Mouse (Mus musculus) CD4-positive helper T cell, adult 2 months (primary cell): ENCODE measurements around the gene Arhgap8.
"Not testable (repeated sequence)": the region's sequence is repeated elsewhere in the genome, so short reads cannot be mapped to it uniquely, and the experiment has no call there.

ENCODE experiments used
- DNase-seq: peaks from one replicate; pipeline ENCODE4 v3.0.0-alpha.2; 2012; ENCODE audit warnings: low read depth, missing footprints, low spot score

Gene Arhgap8

DNA sequence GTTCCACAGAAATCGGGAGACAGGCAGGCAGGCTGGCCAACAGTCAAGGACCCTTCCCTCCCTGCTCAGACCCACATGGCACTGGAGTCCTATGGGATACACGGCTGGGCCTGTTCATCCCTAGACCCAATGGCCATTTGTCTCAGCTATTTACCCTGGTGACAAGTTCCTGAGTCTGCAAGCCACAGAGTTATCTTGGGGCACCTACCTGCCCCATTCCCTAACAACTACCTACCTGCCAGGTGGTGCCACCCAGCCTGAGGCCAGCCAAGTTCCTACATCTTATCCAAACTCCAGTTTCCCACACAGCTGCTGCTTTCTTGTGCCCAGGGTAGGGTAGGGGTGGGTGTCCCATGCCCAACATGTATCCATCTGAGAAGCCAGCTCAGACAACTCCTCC is 21.7 kb upstream of the Arhgap8 start:
- DNase-seq: no peak

GRCm38 (mm10) chr15:84700147-84700794 is 19.6 kb upstream of the Arhgap8 start:
- DNase-seq: peak; percentile 29

DNA sequence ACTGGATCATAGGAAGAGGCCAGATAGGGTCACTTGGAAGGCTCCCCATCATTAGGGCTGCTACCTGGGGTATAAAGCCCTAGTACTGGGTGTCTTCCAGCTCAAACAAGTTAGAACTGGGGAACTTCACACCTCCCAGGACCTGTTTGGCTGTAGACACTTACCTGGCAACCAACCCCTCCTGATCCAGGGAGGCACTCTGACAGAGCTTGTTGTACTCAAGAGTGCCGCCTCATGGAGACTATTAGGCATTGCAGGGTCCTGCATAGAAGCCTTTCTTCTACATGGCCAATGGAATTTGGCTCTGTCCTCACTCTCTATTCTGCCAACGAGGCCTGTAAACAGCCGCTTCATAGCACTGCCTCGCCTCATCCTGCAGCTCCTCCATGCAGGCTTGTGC is 17.9 kb upstream of the Arhgap8 start:
- DNase-seq: peak; percentile 16

DNA sequence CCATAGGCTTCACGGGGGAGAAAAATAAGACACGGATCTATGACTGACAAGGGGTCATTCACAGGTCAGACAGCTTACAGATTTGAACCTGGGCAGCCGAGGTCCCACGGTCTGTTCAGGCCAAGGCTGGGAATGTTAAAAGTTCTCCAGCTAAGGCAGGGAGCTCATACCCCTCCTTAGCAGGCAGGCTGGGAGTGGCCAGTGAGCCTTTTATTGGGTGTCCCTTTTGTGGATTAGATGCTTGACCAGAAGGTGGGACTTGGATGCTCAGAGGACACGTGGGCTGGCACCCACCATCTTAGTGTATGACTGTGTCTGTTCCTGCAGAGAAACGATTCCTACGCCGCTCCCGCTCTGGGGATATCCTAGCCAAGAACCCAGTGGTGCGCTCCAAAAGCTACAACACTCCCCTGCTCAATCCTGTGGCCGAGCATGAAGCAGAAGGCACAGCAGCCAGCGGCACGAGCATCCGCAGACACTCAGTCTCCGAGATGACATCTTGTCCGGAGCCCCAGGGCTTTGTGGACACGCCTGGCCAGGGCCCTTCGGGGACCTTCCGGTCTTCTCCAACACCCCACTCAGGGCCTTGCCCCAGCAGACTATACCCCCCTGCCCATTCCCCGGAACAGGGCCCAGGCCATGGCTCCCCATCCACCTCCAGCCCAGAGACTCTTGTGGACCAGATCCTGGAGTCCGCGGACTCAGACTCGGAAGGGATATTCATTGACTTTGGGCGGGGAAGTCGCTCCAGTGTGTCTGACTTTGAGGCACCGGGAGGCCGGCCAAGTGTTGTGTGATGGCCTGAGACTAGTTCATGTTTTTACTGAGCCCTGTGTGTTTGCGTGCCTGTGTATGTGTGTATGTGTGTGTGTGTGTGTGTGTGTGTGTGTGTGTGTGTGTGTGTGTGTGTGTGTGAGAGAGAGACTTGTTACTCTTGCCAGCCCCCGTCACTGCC is 17.2 kb upstream of the Arhgap8 start:
- DNase-seq: no peak

- DNase-seq: no peak
These were observed 15.9 kb upstream of the Arhgap8 start for GRCm38 (mm10) chr15:84703992-84704391.

GRCm38 (mm10) chr15:84705351-84705901 is 14.4 kb upstream of the Arhgap8 start:
- DNase-seq: no peak

- no peak for DNase-seq
These were observed 12.8 kb upstream of the Arhgap8 start for GRCm38 (mm10) chr15:84706983-84707619.

DNA sequence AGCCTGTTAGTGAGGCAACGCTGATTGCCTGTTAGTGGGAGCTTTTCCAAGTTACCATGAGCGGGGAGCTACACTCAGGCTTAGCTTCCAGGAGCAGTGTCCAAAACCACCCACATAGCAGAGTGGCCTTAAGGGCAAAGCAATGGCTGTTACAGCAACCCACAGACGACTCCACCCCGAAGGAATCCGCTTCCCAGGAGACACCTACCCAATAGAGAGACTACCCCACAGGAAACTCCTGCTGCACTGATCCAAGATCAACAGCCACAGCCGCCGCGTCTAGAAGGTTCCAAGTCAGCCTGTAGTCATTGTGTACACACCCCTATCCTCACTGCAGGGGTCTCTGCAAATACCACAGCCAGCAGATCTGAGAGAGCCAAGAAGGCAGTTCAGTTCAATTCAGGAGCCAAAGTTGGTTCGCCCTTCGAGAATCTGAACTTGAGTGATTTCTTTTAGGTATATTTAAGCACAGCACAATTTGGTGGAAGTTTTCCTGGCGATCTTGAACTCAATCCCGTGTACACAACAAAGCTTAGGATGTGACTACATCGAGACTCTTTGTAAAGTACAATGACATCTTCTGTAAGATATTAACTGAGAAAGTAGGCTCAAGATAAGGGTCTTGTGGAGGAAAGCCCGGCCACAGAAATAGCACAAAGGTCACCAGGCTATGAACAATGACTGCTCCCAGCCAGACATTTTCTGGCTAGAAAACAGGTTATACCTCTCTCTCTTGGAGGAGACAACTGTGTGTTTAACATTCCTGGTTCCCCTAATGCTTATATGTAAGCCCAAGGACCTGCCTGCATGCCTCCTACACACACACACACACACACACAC is 7.1 kb upstream of the Arhgap8 start:
- no peak for DNase-seq

DNA sequence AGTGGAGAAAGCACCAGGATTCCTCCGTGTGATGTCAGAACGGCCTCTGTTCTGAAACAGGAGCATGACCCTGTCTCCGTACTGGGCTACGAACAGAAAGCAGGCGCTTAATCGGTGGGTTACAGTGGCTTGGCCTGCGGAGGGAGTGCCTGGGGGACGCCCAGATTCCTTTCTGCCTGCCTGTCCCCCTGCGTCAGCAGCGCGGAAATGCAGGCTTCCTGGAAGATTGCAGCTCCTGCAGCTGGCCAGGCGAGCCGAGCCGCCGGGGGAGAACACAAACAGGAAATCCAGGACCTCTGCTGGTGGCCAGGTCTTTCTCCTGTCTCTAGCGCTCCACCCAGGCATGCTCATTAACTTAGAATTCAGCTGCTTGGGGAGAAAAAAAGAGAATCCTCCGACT is 5.1 kb upstream of the Arhgap8 start:
- DNase-seq: no peak

- DNase-seq: no peak
These were observed 4.7 kb upstream of the Arhgap8 start for GRCm38 (mm10) chr15:84715132-84715531.

DNA sequence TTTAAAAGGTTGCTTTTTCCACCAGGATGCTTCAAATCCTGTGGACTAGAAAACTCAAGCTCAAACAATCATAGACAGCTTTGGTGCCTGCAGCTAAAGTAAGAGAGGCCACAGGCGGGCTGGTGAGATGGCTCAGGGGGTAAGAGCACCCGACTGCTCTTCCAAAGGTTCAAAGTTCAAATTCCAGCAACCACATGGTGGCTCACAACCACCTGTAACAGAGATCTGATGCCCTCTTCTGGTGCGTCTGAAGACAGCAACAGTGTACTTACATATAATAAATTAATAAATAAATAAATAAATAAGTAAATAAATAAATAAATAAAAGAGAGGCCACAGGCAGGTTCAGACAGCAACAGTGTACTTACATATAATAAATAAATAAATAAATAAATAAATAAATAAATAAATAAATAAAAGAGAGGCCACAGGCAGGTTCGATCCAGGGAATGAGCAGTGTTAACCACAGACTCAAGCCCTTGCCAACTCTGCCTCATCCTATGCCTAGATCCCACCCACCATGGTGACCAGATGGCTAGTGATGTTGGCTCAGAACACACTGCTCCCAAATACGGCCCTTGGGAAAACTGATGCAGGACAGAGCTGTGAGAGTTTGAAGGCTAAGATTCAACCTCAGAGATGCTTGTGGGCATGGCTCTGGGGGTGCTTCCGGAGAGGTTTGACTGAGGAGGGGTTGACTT is 2.1 kb upstream of the Arhgap8 start:
- DNase-seq: not testable (repeated sequence)

- DNase-seq: no peak
These were observed 1.1 kb upstream of the Arhgap8 start for GRCm38 (mm10) chr15:84718785-84719184.

DNA sequence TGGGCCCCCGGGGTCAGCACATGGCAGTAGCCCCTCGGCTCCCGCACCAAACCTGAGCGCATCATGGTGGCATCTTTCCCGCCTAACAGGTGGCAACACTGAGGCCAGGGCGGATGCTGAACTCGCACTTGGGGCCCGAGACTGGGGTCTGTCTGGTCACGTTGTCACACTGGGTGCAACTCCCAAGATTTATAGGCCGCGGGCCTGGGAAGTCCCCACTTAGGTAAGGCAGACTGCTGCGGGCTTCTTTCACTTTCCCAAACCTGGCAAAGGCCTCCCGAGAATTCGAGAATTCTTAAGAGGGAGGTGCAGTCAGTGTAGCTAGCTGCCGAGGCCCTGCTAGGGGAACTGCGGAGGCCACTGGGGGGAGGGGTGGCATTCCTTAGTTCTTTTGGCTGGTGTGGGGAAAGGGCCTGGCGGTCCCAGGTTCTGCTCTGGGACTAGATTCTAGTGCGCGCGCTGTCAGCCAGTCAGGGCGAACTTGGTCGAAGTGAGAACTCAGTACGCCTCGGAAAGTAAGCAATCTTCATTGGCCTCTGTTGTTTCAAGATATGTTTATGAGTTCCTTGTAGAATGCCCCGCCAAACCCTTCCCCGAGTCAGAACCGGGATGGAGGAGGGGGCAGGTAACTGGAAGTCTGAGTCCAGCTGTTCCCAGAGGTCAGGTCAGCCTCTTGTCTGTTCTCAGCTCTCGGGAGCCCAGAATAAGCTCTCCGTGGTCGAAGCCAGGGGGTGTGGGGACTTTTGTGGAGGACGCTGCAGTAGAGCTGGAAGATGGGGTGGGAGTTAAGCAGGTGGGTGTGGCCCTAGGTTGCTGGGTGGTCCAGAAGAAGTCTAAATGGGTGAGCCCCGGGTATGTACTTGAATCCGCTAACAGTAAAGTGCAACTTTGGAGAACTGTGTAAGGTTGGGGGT is 696 bp downstream of the Arhgap8 start:
- no peak for DNase-seq

DNA sequence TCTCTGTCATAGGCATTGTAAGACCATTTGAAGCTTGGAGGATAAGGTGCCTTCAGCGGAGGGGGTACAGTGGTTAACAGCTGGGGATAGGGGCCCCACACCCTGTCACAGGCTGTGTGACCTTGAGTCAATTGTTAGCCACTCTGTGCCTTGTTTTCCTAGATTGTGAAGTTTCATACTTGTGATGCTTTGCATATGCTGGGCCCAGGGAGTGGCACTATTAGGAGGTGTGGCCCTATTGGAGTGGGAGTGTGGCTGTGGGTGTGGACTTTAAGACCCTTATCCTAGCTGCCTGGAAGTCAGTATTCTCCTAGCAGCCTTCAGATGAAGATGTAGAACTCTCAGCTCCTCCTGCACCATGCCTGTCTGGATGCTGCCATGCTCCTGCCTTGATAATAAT is 3.8 kb downstream of the Arhgap8 start:
- DNase-seq: not testable (repeated sequence)

DNA sequence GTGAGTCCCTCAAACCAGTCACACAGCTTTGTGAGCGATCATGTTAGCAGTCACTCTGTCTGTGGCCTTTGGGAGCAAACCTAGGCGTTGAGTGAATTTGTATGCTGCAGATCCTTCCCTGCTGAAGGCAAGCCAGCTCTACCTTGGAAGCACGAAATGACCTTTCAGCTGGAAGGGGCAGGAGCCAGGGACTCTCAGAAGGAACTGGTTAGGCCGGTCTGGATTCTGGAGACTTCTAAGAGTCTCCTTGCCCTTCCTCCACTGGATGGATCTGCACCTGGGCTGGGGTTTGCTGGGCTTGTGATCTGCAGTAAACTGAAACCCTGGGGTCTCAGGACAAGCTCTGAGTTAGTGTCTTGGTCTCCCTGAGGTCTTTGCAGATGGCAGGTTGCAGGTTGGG is 4.3 kb downstream of the Arhgap8 start:
- DNase-seq: no peak

DNA sequence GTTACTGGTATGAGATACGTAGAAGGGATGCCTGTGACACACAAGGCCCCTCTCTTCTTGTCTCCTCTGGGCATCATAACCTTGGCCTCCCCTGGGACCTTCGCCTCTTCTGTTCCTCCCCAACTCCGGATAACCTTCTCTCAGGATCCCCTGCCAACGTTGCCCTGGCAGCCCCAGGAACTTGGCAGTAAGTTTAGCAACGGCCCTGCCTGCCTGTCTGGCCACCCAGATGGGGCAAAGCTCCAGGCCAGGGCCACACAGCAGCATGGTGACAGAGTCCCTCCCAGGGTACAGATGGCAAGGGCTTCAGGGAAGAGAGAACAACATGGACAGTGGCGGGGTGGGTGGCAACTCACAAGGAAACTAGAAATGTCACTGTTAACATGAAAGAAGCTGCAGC is 9.8 kb downstream of the Arhgap8 start:
- DNase-seq: no peak

GRCm38 (mm10) chr15:84730893-84731292 is 11.0 kb downstream of the Arhgap8 start:
- DNase-seq: no peak

DNA sequence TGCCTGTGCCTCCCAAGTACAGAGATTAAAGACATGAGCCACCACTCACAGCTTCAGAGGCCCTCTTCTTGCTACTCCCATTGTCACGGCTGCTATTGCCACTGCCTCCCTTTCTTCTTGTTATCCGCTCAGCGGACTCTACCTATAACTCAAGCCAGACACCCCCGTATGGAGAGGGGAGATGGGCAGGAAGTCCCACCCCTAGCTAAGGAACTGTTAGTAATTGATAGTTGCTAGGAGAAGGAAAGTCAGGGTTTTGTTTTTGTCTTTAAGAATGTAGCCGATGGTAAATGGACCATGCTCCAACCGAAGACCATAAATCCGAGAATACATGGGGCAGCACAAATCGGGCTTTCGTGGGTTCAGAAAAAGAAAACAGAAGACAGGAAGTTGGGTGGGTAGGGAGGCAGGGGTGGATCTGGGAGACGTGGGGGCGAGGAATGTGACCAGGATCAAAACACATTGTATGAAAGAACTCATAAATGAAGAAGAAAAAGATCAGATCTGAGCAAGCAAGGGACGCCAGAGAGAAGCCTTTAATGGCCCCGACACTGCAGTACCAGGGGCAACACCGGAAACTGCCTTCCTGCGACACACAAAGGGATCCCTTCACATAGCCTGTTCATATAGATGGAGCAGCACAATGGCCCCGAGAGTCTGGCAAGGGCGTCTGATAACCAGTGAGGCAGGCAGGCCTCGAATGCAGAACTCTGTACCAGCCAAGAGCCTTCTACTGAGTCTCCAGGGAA is 12.0 kb downstream of the Arhgap8 start:
- DNase-seq: no peak

DNA sequence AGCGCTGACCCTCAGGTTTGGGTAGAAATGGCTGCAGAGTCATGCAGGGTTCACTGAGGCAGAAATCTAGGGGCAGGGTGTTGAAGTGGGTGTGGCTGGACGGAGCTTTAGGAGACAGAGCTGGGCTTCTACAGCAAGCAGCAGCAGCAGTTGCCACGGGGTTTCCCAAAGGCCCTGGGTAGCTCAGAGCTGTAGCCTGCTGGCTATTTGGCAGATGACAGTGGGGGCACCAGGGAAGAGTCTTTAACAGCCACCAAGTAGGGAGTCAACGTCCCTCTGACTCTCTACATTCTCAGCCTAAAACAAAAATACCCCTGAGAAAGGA is 12.5 kb downstream of the Arhgap8 start:
- no peak for DNase-seq
